Mouse (Mus musculus) neutrophil, adult 59 days (primary cell): ENCODE data around the gene Esp8. TPM values are rescaled to one million over a fixed set of nuclear protein-coding genes. Genes with fewer than 3 reads are reported as not detected.

Experiments
- total RNA-seq, 2 experiments: library from RNA; stranded (reverse); gene quantifications; 1 replicate in 1 of 2; 2 replicates in 1 of 2; pipeline ENCODE4 v1.2.4; 2023

The Esp8 gene
- total RNA-seq: not detected

DNA sequence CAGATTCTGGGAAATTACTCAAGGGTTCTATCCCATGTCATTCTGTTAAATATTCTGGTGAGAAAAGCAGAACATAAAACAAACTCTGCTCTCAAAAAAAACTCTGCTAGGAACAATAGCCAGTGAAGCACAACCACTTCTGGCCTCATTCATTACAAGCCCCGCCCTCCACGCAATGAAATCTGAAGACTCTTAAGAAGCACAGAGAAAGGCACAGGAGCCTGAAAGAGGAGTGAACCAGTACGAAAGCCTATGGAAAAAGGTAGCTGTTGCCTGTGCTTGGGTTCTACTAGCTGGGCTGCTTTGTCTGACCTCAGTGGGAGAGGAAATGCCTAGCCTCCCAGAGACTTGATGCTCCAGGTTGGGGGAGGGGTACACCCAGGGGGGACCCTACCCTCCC is at the start of gene Esp8:
Gene Esp8 (plus strand): TSS at position 205 of the 400 bp plus-strand sequence.

DNA sequence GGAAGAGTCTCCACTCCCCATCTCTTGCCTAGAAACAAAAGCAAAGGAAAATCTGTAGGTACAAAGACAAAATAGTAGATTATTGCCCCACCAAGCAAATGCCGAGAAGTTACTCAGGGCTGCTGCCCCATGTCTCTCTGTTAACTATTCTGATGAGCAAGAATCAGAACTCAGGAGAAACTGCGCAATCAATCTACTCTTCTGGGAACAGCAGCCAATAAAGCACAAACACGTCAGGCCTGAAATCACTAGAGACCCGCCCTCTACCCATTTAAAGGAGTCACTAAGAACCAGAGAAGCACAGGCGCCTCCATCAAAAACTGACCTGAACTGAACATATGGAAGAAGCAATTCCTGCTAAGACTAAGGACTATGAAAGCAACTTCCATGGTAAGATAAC is 41.4 kb downstream of the Esp8 start, which contains the start of gene Esp6:
Gene Esp6 (plus strand): TSS at position 301 of the 400 bp plus-strand sequence.

Other genes with a start within 250 kb of the Esp8 start
- gene Crisp1, start 200.8 kb upstream of the Esp8 start, total RNA-seq: not detected
- not detected for gene Esp6, start 41.5 kb downstream of the Esp8 start, total RNA-seq
- gene Esp4, start 78.6 kb downstream of the Esp8 start, total RNA-seq: not detected
- gene Esp3, start 112.1 kb downstream of the Esp8 start, total RNA-seq: not detected
- not detected for gene Esp1, start 207.1 kb downstream of the Esp8 start, total RNA-seq